Mouse (Mus musculus): Measurements from ENCODE around the gene Sept12.

Sept12 gene

GRCm38 (mm10) chr16:4938461-4938860 lies 59.2 kb downstream of the Sept12 start, which contains the start of gene Nudt16l1:
Gene Nudt16l1, plus strand, starts transcription at chr16:4938761.
- no peak for DNase-seq (ENCODE audit: inconsistent ontology term)

- DNase-seq (ENCODE audit: inconsistent ontology term): no peak
Observed at GRCm38 (mm10) chr16:4937351-4938190, 60.1 kb downstream of the Sept12 start.
